Mouse (Mus musculus) ovary, postnatal 14 days (tissue): ENCODE data around the gene Pcdh11x.
"Not testable (repeated sequence)": the region's sequence is repeated elsewhere in the genome, so short reads cannot be mapped to it uniquely, and the experiment has no call there.

ENCODE experiments used
- DNase-seq: peaks from one replicate; pipeline ENCODE4 v3.0.0; 2022; ENCODE audit warnings: low spot score

Gene Pcdh11x

GRCm38 (mm10) chrX:120290011-120290899, at the start of gene Pcdh11x:
Gene Pcdh11x (plus strand): TSS chrX:120290259.
- DNase-seq, result peak; percentile 18

GRCm38 (mm10) chrX:120260089-120260488, 30.0 kb upstream of the Pcdh11x start:
- DNase-seq, result no peak

GRCm38 (mm10) chrX:120285522-120285921, 4.5 kb upstream of the Pcdh11x start:
- no peak for DNase-seq

DNA sequence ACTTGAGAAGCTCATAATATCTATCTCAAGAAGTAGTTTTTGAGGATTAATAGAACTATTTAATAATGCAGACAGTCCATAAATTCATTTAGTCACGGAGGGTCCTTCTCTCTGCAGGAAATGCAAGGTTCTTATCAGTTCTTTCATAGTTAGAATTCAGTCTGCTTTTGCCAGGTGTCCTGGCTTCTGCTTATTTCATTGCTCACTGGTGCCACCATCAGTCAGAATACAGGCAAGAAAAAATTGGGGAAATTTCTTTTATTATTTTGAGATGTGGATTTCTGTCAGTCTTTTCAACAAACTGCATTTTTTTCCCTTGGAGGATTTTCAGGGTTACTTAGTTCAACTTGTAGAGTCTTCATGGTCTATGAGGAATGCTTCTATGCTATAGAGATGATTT, 2.6 kb upstream of the Pcdh11x start:
- DNase-seq, result no peak

DNA sequence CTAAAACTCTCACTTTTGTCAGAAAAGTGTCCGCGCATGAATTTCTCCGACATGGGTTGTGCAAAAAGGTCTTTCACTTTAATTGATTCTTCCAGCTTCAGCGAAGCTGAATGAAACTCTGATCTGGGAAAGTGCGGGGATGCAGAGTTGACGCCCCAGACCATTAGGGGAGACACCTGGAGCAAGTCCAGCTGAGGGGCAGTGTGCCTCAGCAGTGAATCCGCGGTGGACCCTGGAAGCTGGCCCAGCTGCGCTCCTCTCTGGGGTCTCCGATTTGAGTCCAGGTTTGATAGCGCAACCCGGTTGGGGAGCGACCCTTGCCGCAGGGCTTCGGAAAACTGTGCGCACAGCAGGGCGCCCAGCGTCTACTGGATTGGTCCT, 831 bp downstream of the Pcdh11x start:
- DNase-seq, result no peak

GRCm38 (mm10) chrX:120291696-120292095, 1.6 kb downstream of the Pcdh11x start:
- DNase-seq, result no peak

DNA sequence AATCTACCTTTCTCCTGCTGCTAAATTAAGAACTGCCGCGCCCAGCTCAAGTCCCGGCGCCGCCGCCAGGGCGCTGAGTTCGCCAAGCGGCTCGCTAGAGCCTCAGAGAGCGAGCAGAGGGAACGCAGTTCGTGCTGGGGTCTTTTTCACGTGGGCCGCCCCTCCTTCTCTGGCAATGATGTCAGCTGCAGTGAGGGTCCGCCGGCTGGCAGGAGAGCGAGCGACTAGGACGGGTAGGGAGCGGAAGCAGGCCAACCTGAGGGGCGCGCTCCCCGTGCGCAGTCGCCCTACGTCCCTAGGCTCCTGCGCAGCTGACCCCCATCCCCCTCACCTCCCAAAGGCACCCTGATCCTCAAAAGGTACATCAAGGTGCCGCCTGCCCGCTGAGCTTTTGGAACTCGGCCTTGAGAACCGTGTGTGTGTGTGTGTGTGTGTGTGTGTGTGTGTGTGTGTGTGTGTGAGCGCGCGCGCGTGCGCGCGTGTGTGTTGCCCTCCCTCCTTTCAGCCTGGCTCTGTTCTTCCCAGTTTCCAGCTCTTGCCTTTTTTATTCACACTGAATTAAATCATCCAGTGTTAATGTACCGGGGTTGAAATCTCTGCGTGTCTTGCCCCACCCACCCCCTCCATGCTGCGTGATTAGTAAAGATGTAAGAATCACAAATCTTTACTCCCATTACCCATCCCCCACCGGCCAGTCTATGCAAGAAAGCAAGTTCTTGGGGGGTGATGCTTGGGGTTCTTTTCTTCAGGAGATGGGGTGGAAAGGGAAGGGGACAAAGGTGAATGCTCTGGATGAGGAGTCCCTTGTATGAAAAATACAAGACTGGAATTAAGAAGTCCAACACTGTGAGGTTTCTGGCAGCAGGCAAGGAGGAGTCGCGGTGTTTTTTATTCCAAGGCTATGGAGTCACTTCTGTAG, 3.0 kb downstream of the Pcdh11x start:
- no peak for DNase-seq

DNA sequence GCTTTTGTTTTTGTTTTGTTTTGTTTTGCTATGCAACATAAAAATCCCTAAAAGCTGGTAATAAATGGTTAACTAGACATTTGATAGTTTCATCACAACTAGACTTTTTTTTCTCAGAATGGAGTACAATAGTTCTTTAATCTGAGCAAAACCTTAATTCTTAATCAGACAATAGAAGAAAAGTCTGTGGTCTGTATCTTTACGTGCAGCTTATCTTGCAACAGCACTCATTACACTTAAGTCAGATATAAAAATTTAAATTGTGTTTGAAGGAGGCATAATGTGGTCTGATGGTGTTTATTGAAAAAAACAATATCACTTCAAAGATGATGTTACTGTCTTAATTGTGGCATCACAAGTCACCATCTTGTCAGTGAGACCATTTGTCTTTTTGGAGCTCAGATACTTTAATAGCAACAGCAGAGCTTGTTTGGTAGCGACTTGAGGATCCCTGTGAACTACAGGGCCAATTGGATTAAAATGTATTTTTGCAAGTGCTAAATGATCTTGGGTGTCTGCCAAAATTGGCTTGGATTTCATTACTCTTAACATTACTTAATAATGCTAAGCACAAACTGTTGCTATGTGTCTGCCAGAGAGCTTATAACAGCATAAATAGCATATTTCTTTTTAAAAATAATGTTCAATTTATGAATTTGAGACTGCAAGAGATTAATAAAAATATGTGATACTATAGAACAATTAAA, 11.6 kb downstream of the Pcdh11x start:
- DNase-seq, result no peak

GRCm38 (mm10) chrX:120312995-120313394, 22.9 kb downstream of the Pcdh11x start, which contains the start of gene H2afb3:
Gene H2afb3 (minus strand): TSS chrX:120313095.
- not testable (repeated sequence) for DNase-seq

DNA sequence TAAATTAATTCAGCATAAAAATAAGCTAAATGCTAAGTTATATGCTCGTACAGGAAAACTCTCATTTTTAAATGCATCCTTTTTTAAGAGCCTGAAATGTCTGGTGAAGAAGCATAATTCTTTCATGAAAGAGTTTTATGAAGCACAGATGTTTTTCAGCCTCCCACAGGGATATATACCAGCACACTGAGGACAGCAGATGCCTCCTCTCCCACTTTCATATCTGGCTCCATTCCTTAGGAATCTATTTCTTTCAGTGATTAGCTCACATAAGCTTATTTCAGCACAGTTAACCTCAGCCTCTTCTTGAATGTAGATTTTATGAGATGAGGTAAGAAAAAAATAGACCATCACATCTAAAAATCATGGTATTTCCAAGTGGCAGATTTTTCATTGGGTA, 176.2 kb downstream of the Pcdh11x start:
- no peak for DNase-seq

DNA sequence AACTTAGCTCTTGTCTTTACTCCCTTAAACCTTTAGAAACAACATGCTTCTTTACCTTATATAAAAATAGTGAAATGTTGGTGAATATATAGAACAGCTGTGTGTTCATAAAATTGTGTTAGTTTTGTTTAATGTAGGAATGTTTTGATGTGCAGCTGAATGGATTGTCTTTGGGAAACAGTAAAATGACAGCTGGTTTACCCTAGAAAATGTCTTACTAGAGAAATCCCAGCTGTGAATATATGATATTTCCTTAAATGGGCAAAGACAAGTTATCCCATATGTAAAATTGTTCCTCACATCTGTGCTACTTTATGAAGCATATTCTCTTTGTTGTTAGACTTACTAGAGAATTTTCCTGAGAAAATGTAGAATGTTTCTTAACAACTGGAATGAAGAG, 196.4 kb downstream of the Pcdh11x start:
- DNase-seq, result no peak

GRCm38 (mm10) chrX:120524986-120525385, 234.9 kb downstream of the Pcdh11x start:
- no peak for DNase-seq

DNA sequence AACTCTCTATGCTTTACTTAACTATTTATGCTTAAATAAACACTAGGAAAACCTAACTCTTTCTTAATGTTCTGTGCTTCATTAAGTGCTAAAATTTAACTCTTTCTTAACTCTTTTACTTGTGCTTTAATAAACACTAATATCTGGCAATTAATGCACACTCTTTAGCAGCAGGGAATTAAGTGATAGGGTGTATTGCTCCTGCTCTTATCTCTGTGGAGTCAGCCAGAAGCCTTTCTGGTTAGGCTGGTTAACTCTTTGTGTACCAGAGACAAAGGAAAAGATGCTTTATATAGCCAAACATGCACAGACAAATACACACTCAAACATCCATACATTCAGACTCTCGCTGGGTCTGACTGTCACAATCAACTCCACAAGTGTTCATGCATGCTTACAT, 309.2 kb downstream of the Pcdh11x start:
- DNase-seq, result no peak

DNA sequence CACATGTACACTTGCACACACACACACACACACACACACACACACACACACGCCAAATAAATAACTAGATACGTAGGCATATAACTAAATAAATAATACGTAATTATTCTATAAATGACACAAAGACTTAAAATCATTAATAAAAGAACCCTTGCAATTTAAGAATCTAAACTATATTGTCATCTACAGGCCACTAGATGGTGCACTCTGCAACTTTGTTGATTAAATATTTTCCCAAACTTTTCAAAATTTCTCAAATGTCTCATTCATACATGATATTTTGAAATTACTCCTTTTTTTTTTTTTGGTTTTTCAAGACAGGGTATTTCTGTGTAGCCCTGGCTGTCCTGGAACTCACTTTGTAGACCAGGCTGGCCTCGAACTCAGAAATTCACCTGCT, 328.4 kb downstream of the Pcdh11x start:
- no peak for DNase-seq

DNA sequence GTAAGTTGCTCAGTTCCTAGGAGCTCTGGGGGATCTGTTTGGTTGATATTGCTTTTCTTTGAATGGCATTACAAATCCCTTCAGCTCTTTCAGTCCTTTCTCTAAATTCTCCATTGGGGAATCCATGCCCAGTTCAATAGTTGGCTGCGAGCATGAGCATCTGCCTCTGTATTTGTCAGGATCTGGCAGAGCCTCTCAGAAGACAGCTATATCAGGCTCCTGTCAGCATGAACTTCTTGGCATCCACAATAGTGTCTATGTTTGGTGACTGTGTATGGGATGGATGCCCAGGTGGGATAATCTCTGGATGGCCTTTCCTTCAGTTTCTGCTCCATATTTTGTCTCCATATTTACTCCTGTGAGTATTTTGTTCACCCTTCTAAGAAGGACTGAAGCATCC, 380.2 kb downstream of the Pcdh11x start:
- not testable (repeated sequence) for DNase-seq

DNA sequence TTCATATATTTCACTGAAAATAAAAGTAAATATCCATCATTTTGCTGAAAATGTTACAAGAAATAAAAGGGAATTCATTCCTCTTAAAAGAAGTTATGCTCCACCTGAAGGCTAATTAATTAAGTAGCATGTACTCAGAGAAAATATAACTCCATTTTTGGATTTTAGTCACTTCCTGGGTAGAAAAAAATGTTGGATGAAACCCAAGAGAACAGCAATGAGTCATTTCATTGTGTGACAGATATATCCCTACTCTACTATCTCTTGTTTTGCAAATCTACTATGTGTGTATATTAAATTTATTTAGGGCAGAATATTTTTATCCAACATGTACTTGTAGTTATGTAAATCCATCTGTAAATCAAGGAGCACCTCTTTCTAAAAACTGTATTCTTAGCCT, 444.1 kb downstream of the Pcdh11x start:
- DNase-seq, result no peak

- no peak for DNase-seq
These were observed 445.7 kb downstream of the Pcdh11x start for GRCm38 (mm10) chrX:120735792-120736191.

DNA sequence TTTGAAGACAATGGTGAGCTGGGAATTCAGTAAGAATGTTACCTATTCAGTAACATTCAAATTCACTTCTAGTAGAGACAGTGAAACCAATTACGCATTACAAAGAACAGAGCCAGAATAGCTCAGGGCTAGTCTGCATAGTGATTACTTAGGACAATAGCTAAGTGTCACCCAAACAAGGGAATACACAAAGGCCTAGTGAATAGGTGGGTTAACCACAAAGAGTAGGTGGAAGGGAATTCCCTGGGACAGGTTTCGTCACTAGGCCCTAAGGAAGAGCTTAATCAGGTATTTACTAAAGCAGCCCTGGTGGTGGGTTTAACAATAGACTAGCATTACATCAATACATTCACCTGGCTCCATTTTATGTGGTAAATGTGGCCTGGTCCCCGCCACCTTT, 654.5 kb downstream of the Pcdh11x start:
- DNase-seq, result no peak
